In the genomic region with DNA sequence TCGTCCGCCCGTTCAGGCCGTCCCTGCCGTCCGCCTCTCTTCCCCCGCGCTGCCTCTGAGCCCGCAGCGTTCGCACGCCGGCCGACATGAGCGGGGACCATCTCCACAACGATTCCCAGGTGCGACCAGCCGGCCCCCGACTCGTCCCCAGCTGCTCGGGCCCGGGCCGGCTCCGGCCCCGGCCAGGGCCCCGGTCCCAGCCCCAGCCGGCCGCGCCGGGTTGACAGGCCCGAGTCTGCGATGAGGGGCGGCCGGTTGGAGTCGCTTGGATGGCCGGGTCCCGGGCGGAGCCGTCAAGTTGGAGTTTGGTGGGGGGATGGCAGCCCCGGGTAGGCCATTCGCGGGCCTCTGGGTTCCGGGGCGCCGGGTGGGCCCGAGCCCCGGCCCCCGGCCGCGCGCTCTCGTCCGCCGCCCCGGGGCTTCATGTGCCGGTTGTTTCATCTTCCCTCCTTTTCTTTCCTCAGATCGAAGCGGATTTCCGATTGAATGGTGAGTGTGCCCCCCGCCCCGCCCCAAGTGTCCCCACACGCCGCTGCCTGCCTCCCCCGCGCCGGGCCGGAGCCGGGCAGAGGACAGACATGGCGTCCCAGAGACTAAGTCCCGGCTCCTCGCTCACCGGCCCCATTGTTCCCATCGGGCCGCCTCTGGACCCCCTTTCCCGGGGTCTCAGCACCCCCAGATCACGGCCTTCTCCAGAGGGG, we compare ENCODE assay signal across 8 mouse cellular contexts. TPM values are rescaled to one million over a fixed set of nuclear protein-coding genes. Genes with fewer than 3 reads are reported as not detected.
A peak's percentile ranks its signal among the peaks of the same experiment; 100 is the strongest.
DNase-seq lines count a peak whose midpoint lies in the region; ATAC-seq and TF ChIP-seq lines count a peak whose summit lies in the region.

No protein-coding gene starts in this region.

- in situ Hi-C loops in Patski (cut with MboI; ENCODE audit: low pct_unique_long_range_greater_than_20kb): no loop called here

- H3K9me3 ChIP-seq in hindbrain, embryonic 16.5 days (ENCODE audit: control insufficient read depth, low read length): no peaks in the 10 kb centered on the region

- peaks cover 21% of the 10 kb centered on the region for H3K4me1 ChIP-seq in hindbrain, embryonic 16.5 days (ENCODE audit: control insufficient read depth, insufficient read depth, low read depth, low read length)

- WGBS in hindbrain, embryonic 16.5 days: under 1% methylated on average over 56 of the region's 76 CpGs

- H3K4me2 ChIP-seq in hindbrain, embryonic 16.5 days (ENCODE audit: low read length): peak overlapping the region; percentile 73

- intact Hi-C loops in left cerebral cortex, postnatal 4 days (cut with DNase I): no loop called here

- no peaks in the 10 kb centered on the region for H3K27me3 ChIP-seq in Patski
- no peaks in the 10 kb centered on the region for H3K27me3 ChIP-seq in hindbrain, embryonic 16.5 days (replicated peaks; ENCODE audit: control insufficient read depth, insufficient read depth, low read length)

- no peak for TF ChIP-seq CTCF in Patski (IDR thresholded peaks at IDR 0.05)

- CTCF ChIA-PET in Patski (lab: Charles Lee): interaction anchor here (0.7 kb wide), 1 partner anchor 19 kb away, joined by 3 read pairs; no protein-coding TSS in a partner anchor

- DNase-seq in Patski (ENCODE audit: low read depth, low spot score): no peak
- peak; percentile 46 for DNase-seq in cerebellum, adult 8-10 months
- peak; percentile 23 to 53 for DNase-seq in frontal cortex, postnatal 10 days (ENCODE audit: low spot score in 2 of 2)
- peak; percentile 56 for DNase-seq in left cerebral cortex, postnatal 4 days
- DNase-seq in mesoderm, embryonic 11.5 days (ENCODE audit: low read depth, low spot score): peak; percentile 37
- DNase-seq in right cerebral cortex, postnatal 4 days: peak; percentile 49
- no peak for DNase-seq in c-Kit-positive CD71-positive TER-119-positive erythroid progenitor cells, embryonic 14.5 days (ENCODE audit: low spot score)

- peak overlapping the region; percentile 99 for H3K4me3 ChIP-seq in hindbrain, embryonic 16.5 days (ENCODE audit: low read length)

- H3K9ac ChIP-seq in hindbrain, embryonic 16.5 days (ENCODE audit: low read depth, low read length): peak overlapping the region; percentile 100

- H3K36me3 ChIP-seq in hindbrain, embryonic 16.5 days (ENCODE audit: control insufficient read depth, insufficient read depth, low read length): no peaks in the 10 kb centered on the region

- POLR2A ChIA-PET in Patski (lab: Charles Lee): no interaction called here

- ATAC-seq in Patski: peak; percentile 37
- ATAC-seq in hindbrain, embryonic 16.5 days: peak; percentile 32; the same call in 1 of the 2 replicates

- peak overlapping the region; percentile 99 for H3K27ac ChIP-seq in hindbrain, embryonic 16.5 days (ENCODE audit: low read depth, low read length)

RNA-seq across cellular contexts. Expression of a gene that starts 0.6 kb away (rescaled TPM):
- 80.7 TPM for polyA plus RNA-seq in Patski (2021)
- polyA plus RNA-seq in hindbrain, embryonic 16.5 days (2015; fragmentation: Nextera tagmentation; extraction: Ambion mirVana): 55.7 and 58.3 TPM in 2 replicates
- 100 to 1,000 TPM; 105 to 122 TPM for total RNA-seq in left cerebral cortex, postnatal 4 days (2021)

Comparison
In these comparisons a context has a peak if more than half of its experiments do, and no peak if none do; other contexts are left out.
1. DNase-seq: peak in cerebellum, adult 8-10 months (single experiment), frontal cortex, postnatal 10 days (2 of 2), left cerebral cortex, postnatal 4 days (single experiment), mesoderm, embryonic 11.5 days (single experiment) and right cerebral cortex, postnatal 4 days (single experiment); none in Patski (single experiment) and c-Kit-positive CD71-positive TER-119-positive erythroid progenitor cells, embryonic 14.5 days (single experiment).